Mouse (Mus musculus) liver, postnatal 0 days (tissue): ENCODE data around the gene Lhx9. TPM values are rescaled to one million over a fixed set of nuclear protein-coding genes. Genes with fewer than 3 reads are reported as not detected.

Experiments used
- ATAC-seq: fragments of 200-750 bp; cut with Nextera tagmentation; 2 replicates; pipeline ENCODE4 v1.8.0; 2017; ENCODE audit warnings: mild to moderate bottlenecking, moderate library complexity
- DNase-seq: peaks from one replicate; pipeline ENCODE4 v3.0.0-alpha.2; 2016
- H3K27ac ChIP-seq: fragments of 300-500 bp; sonication (generic); 2 replicates; pipeline ENCODE4 v1.5.1; 2014; ENCODE audit warnings: antibody characterized with exemption, moderate library complexity, mild to moderate bottlenecking, low read depth
- H3K27me3 ChIP-seq: fragments of 300-500 bp; sonication (generic); 2 replicates; pipeline ENCODE4 v1.6.1; 2014; ENCODE audit warnings: low read length, control low read depth, mixed read lengths; ENCODE audit not compliant: insufficient read depth
- H3K36me3 ChIP-seq: fragments of 300-500 bp; sonication (generic); replicated peaks from 2 replicates; pipeline ENCODE4 v1.6.1; 2014; ENCODE audit warnings: mild to moderate bottlenecking, control low read depth, low read length, moderate library complexity, mixed read lengths; ENCODE audit not compliant: insufficient read depth
- H3K4me1 ChIP-seq: fragments of 300-500 bp; sonication (generic); 2 replicates; pipeline ENCODE4 v1.6.1; 2014; ENCODE audit warnings: antibody characterized with exemption, mild to moderate bottlenecking, control low read depth; ENCODE audit not compliant: insufficient read depth
- H3K4me2 ChIP-seq: fragments of 300-500 bp; sonication (generic); 2 replicates; pipeline ENCODE4 v1.6.1; 2014; ENCODE audit warnings: low read depth, mild to moderate bottlenecking, low read length, moderate library complexity, mixed read lengths
- H3K4me3 ChIP-seq: fragments of 300-500 bp; sonication (generic); 2 replicates; pipeline ENCODE4 v1.5.1; 2014; ENCODE audit warnings: low read depth, low read length
- H3K9ac ChIP-seq: fragments of 300-500 bp; sonication (generic); replicated peaks from 2 replicates; pipeline ENCODE4 v1.6.1; 2014; ENCODE audit warnings: mild to moderate bottlenecking, moderate library complexity
- H3K9me3 ChIP-seq: fragments of 300-500 bp; sonication (generic); 2 replicates; pipeline ENCODE4 v1.6.1; 2016; ENCODE audit warnings: mild to moderate bottlenecking, control low read depth, low read length, mixed read lengths
- CTCF ChIP-seq: sonication (generic); IDR thresholded peaks from 2 replicates; pipeline ENCODE4 v1.5.1; 2016; ENCODE audit warnings: antibody characterized with exemption, low read depth
- EP300 ChIP-seq: IDR thresholded peaks from 2 replicates; pipeline ENCODE4 v1.6.1; 2016; ENCODE audit warnings: antibody characterized with exemption, low read depth, mild to moderate bottlenecking
- WGBS: fragments of 180-500 bp; shearing (Covaris S2); extraction: QIAGEN DNeasy Blood & Tissue Kit; methylation state at CpG from one replicate; pipeline ENCODE4 v1.1.7; 2014; ENCODE audit not compliant: insufficient replicate concordance; 5-methylcytosine and 5-hydroxymethylcytosine counted together
- polyA plus RNA-seq: library from polyadenylated mRNA; unstranded; fragments of >200 nt; fragmentation: Nextera tagmentation; extraction: Ambion mirVana; gene quantifications from 2 replicates; pipeline ENCODE4 v1.2.1, GENCODE M21; 2015

The Lhx9 gene
- polyA plus RNA-seq, 1 experiment from 2014 or later, result 0.04 TPM

DNA sequence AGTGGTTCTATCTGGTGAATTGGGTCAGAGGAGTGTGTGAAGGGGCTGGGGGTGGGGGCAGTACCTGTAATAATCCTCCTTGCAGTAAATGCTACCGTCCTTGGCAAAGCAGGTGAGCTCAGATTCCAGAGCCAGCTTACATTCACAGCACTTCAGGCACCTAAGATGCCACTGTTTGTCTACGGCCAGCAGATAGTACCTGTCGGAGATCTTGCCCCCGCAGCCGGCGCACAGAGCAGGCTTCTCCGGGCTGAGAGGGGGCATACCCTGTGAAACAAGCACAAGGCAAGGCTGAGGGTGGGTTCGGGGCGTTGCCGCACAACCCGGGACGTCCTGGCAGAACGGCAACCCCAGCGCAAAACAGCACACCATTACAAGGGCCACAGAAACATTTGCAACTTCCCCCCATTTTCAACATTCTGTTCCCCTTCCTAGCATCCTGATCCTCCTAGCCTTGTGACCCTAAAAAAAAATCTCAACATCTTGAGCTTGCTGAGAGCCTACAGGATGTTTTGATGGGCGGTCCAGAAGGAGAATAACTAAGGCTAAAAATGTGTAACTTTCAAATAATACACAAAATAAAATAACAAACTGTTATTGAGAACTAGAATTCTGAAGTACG lies 8.5 kb downstream of the Lhx9 start:
- DNase-seq (no peak), ATAC-seq (no peak)
- H3K27ac ChIP-seq, result no peak overlapping the region
- no peak overlapping the region for H3K4me3 ChIP-seq
- peaks cover 95% of the 10 kb centered on the region for H3K27me3 ChIP-seq
- TF ChIP-seq EP300, result no peak
- H3K9me3 ChIP-seq, result no peaks in the 10 kb centered on the region
- H3K36me3 ChIP-seq, result no peaks in the 10 kb centered on the region
- H3K9ac ChIP-seq, result no peak overlapping the region
- WGBS, result 7% methylated on average over 16 of the region's 16 CpGs
- peaks cover 13% of the 10 kb centered on the region for H3K4me1 ChIP-seq
- no peak overlapping the region for H3K4me2 ChIP-seq

DNA sequence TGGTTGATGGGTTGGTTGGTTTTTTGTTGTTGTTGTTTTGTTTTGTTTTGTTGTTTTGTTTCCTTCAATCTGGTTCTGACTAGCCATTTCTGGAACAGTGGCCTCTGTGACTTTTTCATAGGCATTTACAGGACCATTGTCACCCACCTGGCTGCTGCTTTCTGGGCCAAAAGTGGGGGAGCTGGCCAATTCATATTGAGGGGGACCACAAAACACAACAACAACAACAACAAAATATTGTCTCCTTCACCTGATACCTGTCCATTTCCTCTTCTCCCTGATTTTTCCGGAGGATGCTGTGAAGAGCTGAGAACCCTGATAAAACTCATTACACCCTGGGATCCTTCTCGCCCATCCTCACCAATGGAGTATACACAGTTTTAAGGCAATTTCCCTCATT lies 9.1 kb downstream of the Lhx9 start:
- TF ChIP-seq EP300 (no peak), CTCF (no peak)
- no peak overlapping the region for H3K4me3 ChIP-seq
- no peak for ATAC-seq
- no peak overlapping the region for H3K4me2 ChIP-seq
- peaks cover 92% of the 10 kb centered on the region for H3K27me3 ChIP-seq
- peaks cover 13% of the 10 kb centered on the region for H3K4me1 ChIP-seq
- H3K27ac ChIP-seq, result no peak overlapping the region
- H3K36me3 ChIP-seq, result no peaks in the 10 kb centered on the region
- no peaks in the 10 kb centered on the region for H3K9me3 ChIP-seq
- DNase-seq, result no peak
- WGBS, result 17% methylated on average over 2 of the region's 2 CpGs
- no peak overlapping the region for H3K9ac ChIP-seq

DNA sequence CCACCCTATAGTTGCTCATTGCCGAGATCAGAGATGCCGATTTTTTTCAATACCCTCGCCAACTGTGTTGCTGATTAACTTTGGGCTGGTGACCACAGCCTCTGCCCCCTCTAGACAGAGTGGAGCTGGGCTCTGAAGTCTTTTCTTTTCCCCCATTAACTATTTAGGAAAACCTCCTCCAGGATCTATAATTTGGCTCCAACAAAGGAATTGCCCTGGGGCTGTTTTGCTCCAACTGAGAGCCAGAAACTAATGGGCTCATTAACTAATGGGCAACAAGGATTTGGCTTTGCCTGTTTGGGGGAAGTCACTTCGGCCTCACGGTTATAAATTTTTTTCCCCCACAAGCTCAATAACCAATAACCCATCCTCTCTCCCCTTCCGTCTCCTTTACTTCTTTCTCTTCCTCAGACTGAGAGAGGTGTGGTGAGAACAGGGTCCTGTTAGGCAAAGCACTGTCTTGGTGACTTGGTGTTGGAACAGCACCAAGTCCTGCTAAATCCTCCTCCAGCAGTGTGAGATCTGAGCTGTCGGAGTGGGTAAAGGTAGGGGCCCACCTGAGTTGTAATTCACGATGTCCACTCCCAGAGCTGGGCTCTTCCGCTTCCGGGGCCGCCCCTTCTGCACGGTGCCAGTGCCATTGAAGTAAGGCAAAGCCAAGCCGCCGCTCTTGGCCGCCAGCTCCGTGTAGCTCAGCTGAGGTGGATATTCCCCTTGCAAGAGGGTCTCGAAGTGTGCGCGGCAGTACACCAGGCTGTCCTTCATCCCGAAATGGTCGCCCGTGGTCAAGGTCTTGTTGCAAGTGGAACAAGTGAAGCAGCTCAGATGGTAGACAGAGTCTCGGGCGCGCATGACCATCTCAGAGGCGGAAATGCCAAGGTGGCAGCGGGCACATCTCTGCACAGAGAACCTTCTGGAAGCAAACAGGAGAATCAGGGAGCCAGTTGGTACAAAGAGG lies 10.3 kb downstream of the Lhx9 start:
- H3K27me3 ChIP-seq, result peaks cover 92% of the 10 kb centered on the region
- H3K27ac ChIP-seq, result no peak overlapping the region
- DNase-seq (no peak), ATAC-seq (no peak)
- TF ChIP-seq CTCF, result no peak
- TF ChIP-seq EP300, result no peak
- H3K9me3 ChIP-seq, result no peaks in the 10 kb centered on the region
- H3K36me3 ChIP-seq, result no peaks in the 10 kb centered on the region
- H3K4me2 ChIP-seq, result no peak overlapping the region
- no peak overlapping the region for H3K4me3 ChIP-seq
- H3K4me1 ChIP-seq, result peaks cover 7% of the 10 kb centered on the region; the same call in 1 of the 2 replicates
- no peak overlapping the region for H3K9ac ChIP-seq
- 13% methylated on average over 27 of the region's 27 CpGs for WGBS

DNA sequence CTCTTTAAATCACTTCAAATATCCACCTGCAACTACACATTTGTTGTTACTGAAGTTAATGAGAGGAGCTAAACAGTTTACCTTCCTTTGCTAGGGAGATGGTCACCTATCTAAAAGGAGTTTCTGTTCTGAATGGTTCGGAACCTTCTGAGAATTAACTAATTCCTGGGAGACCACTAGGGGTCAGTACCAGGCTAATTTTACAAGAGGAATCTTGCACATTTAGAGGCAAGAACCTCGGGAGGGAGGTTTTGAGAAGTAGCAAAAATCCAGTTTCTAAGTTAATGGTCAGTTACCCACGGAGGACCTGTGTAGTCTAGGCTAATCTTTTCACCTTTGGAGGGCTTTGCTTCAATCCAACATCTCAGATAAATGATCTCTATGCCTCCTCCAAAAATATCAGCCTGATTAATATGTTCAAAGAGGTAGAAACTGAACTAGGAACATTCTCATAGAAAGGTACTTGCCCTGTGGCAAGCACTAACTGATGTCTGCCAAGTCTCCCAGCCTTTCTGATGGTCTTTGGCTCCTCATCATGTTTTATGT lies 12.9 kb downstream of the Lhx9 start:
- TF ChIP-seq CTCF, result peak; percentile 74
- TF ChIP-seq EP300, result no peak
- no peak overlapping the region for H3K27ac ChIP-seq
- under 1% methylated on average over 3 of the region's 3 CpGs for WGBS
- ATAC-seq (no peak), DNase-seq (no peak)
- H3K9ac ChIP-seq, result no peak overlapping the region
- H3K4me2 ChIP-seq, result no peak overlapping the region
- no peaks in the 10 kb centered on the region; the same call in 1 of the 2 replicates for H3K4me1 ChIP-seq
- no peak overlapping the region for H3K4me3 ChIP-seq
- peaks cover 78% of the 10 kb centered on the region for H3K27me3 ChIP-seq
- H3K9me3 ChIP-seq, result no peaks in the 10 kb centered on the region
- no peaks in the 10 kb centered on the region for H3K36me3 ChIP-seq

DNA sequence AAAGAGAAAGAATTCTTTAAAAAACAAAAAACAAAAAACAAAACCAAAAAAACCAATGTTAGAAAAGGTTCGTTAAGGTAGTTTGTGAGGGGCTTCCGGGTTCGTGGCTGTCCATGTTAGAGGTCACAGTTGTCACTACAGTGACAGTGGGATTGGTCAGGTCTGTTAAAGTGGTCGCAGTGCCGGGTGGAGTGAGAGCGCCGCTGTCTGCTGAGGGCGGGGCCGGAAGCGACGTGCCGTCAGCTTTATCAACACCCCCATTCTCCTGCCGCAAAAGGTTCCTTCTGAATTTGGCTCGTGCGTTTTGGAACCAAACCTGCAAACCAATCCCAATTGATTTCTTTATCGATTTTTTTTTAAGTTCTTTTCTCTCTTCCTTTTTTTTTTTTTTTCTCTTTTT lies 17.1 kb downstream of the Lhx9 start:
- Histone ChIP-seq H3K27me3 (peaks cover 40% of the 10 kb centered on the region), H3K9me3 (no peaks in the 10 kb centered on the region), H3K27ac (no peak overlapping the region), H3K9ac (no peak overlapping the region), H3K4me1 (no peaks in the 10 kb centered on the region; the same call in 1 of the 2 replicates), H3K4me2 (peak overlapping the region; percentile 73), H3K4me3 (peak overlapping the region; percentile 46), H3K36me3 (no peaks in the 10 kb centered on the region)
- WGBS, result under 1% methylated on average over 16 of the region's 16 CpGs
- ATAC-seq, result peak; percentile 33; the same call in 1 of the 2 replicates
- DNase-seq, result no peak
- TF ChIP-seq EP300 (no peak), CTCF (no peak)

DNA sequence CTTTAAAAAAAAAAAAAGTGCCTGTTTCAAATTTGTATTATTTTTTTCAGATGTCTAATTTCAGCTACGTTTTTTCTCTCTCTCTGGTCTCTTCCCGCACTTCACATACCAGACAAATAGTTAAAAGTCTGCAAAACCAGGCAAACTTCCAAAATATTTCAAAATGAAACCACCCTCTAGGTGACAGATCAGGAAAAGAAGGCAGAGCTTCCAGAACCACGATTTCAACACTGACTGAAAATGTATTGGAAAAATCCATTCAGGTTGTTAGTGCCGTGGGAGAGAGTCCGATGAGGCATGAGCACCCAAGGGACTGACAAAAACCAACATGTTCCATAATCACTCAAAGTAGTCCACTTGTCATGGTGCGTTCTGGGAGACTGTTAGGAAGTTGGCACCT lies 21.5 kb downstream of the Lhx9 start:
- Histone ChIP-seq H3K36me3 (no peaks in the 10 kb centered on the region), H3K27me3 (peaks cover 4% of the 10 kb centered on the region), H3K27ac (no peak overlapping the region), H3K9me3 (no peaks in the 10 kb centered on the region), H3K4me2 (no peak overlapping the region), H3K4me3 (no peak overlapping the region), H3K9ac (no peak overlapping the region), H3K4me1 (no peaks in the 10 kb centered on the region; the same call in 1 of the 2 replicates)
- 63% methylated on average over 6 of the region's 6 CpGs for WGBS
- DNase-seq (no peak), ATAC-seq (no peak)
- TF ChIP-seq CTCF (no peak), EP300 (no peak)
